In the genomic region with DNA sequence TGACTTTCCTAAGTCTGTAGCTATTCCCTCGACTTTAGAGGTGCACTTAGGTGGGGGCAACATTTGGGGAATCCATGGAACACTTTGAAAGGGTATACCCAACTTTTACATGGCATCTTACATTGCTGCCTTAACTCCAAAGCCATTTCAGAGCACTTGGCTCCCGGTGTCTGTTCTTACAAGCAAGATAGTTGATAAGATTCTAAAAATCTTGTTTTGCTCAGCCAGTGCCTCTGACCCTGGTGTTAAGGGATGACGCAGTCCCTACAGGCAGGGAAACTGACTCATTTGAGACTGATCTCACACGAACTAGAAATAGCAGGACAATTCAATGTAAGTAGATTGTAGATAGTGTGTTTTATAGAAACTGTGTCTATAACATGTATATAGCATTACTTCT, we compare ENCODE assay signal across 24 mouse cellular contexts. TPM values are rescaled to one million over a fixed set of nuclear protein-coding genes. Genes with fewer than 3 reads are reported as not detected.
A peak's percentile ranks its signal among the peaks of the same experiment; 100 is the strongest.
DNase-seq lines count a peak whose midpoint lies in the region; ATAC-seq and TF ChIP-seq lines count a peak whose summit lies in the region.
"Had no signal": no experiment of that assay in that cellular context is flagged by ENCODE, and none has a peak within 500 bp of the region (broad histone marks: within the 10 kb centered on the region; RNA-seq: fewer than 3 reads in every experiment).

No protein-coding gene starts in this region.

- TF ChIP-seq POLR2A in liver, adult 2 months (IDR thresholded peaks at IDR 0.05; ENCODE audit: extremely low read depth, insufficient read depth, low read length) = no peak

- peak; percentile 52 to 75 for DNase-seq in adrenal gland, adult (ENCODE audit: inconsistent age in 2 of 2, low spot score in 1 of 2)
- no peak for DNase-seq in adrenal gland, postnatal 4 days (ENCODE audit: low spot score in 2 of 2)
- DNase-seq in adrenal gland, adult 8-10 months = peak; percentile 31
- DNase-seq in adrenal gland, postnatal 25 days = no peak
- DNase-seq in forebrain, embryonic 11.5 days (ENCODE audit: low spot score) = peak; percentile 19
- DNase-seq in forebrain, postnatal 0 days = no peak
- peak; percentile 67 for DNase-seq in liver, adult 2 months (ENCODE audit: extremely low read depth, low read depth, low spot score)
- DNase-seq: B cell, adult 2 months; cerebellum, adult 11 months; cerebellum, adult 18-20 months; cerebellum, adult 8-10 months; cerebellum, adult 9-11 months; cerebellum, postnatal 14 days; cerebellum, postnatal 36 days had no signal

- no peak overlapping the region for H3K9ac ChIP-seq in forebrain, embryonic 11.5 days (ENCODE audit: low read length)
- H3K9ac ChIP-seq in forebrain, postnatal 0 days = no peak overlapping the region
- H3K9ac ChIP-seq in liver, adult 2 months (ENCODE audit: low read depth, low read length) = peak overlapping the region; percentile 41; the same call in 1 of the 2 replicates
- no peak overlapping the region for H3K9ac ChIP-seq in liver, embryonic 12.5 days
- H3K9ac ChIP-seq: embryonic facial prominence, embryonic 12.5 days; forebrain, embryonic 12.5 days had no signal

- WGBS in forebrain, embryonic 11.5 days = 80% methylated on average over 4 of the region's 4 CpGs
- WGBS in forebrain, postnatal 0 days = 72% methylated on average over 4 of the region's 4 CpGs
- WGBS in liver, adult 2 months = 32% methylated on average over 4 of the region's 4 CpGs
- 48% methylated on average over 4 of the region's 4 CpGs for WGBS in liver, embryonic 12.5 days (ENCODE audit: insufficient replicate concordance)

- H3K27ac ChIP-seq in forebrain, embryonic 11.5 days (ENCODE audit: low read depth, low read length) = no peak overlapping the region
- no peak overlapping the region for H3K27ac ChIP-seq in forebrain, postnatal 0 days (ENCODE audit: low read depth, low read length)
- peak overlapping the region; percentile 17 for H3K27ac ChIP-seq in liver, adult 2 months (replicated peaks; ENCODE audit: insufficient read depth, low read depth, low read length)
- H3K27ac ChIP-seq in liver, embryonic 12.5 days = no peak overlapping the region
- H3K27ac ChIP-seq: embryonic facial prominence, embryonic 10.5 days; embryonic facial prominence, embryonic 12.5 days; forebrain, embryonic 12.5 days had no signal

- H3K4me1 ChIP-seq in forebrain, embryonic 11.5 days (replicated peaks; ENCODE audit: control insufficient read depth, insufficient read depth, low read length) = peaks cover under 1% of the 10 kb centered on the region; the same call in 1 of the 2 replicates
- no peaks in the 10 kb centered on the region for H3K4me1 ChIP-seq in forebrain, postnatal 0 days (ENCODE audit: insufficient read depth)
- peaks cover 32% of the 10 kb centered on the region for H3K4me1 ChIP-seq in liver, adult 2 months (ENCODE audit: control insufficient read depth, insufficient read depth, low read length)
- peaks cover 52% of the 10 kb centered on the region for H3K4me1 ChIP-seq in liver, embryonic 12.5 days

- TF ChIP-seq CTCF in forebrain, postnatal 0 days (IDR thresholded peaks at IDR 0.05; ENCODE audit: low read depth) = no peak
- no peak for TF ChIP-seq CTCF in liver, adult 2 months (IDR thresholded peaks at IDR 0.05; ENCODE audit: low read depth, low read length)

- no peaks in the 10 kb centered on the region for H3K9me3 ChIP-seq in forebrain, embryonic 11.5 days (ENCODE audit: control insufficient read depth, low read length)
- no peaks in the 10 kb centered on the region for H3K9me3 ChIP-seq in forebrain, postnatal 0 days (ENCODE audit: low read length)
- no peaks in the 10 kb centered on the region for H3K9me3 ChIP-seq in liver, embryonic 12.5 days (replicated peaks)
- H3K9me3 ChIP-seq: embryonic facial prominence, embryonic 10.5 days; embryonic facial prominence, embryonic 12.5 days; forebrain, embryonic 12.5 days had no signal

- no peak overlapping the region for H3K4me3 ChIP-seq in forebrain, embryonic 11.5 days (ENCODE audit: low read depth, low read length)
- H3K4me3 ChIP-seq in forebrain, postnatal 0 days (ENCODE audit: low read depth, low read length) = no peak overlapping the region
- H3K4me3 ChIP-seq in liver, adult 2 months (ENCODE audit: insufficient read depth, low read depth, low read length) = no peak overlapping the region
- H3K4me3 ChIP-seq in liver, embryonic 12.5 days = no peak overlapping the region
- H3K4me3 ChIP-seq: embryonic facial prominence, embryonic 10.5 days; embryonic facial prominence, embryonic 12.5 days; forebrain, embryonic 12.5 days had no signal

- H3K27me3 ChIP-seq in forebrain, embryonic 11.5 days (ENCODE audit: control insufficient read depth, insufficient read depth, low read length) = peaks cover 42% of the 10 kb centered on the region
- H3K27me3 ChIP-seq in forebrain, postnatal 0 days (ENCODE audit: insufficient read depth, low read length) = peaks cover 36% of the 10 kb centered on the region
- no peaks in the 10 kb centered on the region for H3K27me3 ChIP-seq in liver, adult 2 months (ENCODE audit: control insufficient read depth, insufficient read depth, low read length)
- peaks cover 54% of the 10 kb centered on the region for H3K27me3 ChIP-seq in liver, embryonic 12.5 days (replicated peaks)
- H3K27me3 ChIP-seq: CH12.LX had no signal

- no peak for ATAC-seq in forebrain, embryonic 11.5 days (replicated peaks; ENCODE audit: low FRiP score)
- no peak for ATAC-seq in forebrain, postnatal 0 days
- ATAC-seq in liver, embryonic 12.5 days = no peak
- ATAC-seq: activated CD4-positive, CD25-positive, alpha-beta regulatory T cell, adult 4 months; CD4-positive, CD25-positive, alpha-beta regulatory T cell, adult 4 months; forebrain, embryonic 14.5 days; forebrain, embryonic 16.5 days; Patski had no signal

- H3K4me2 ChIP-seq in forebrain, embryonic 11.5 days (ENCODE audit: low read depth, low read length, severe bottlenecking) = no peak overlapping the region
- no peak overlapping the region for H3K4me2 ChIP-seq in forebrain, postnatal 0 days (ENCODE audit: low read depth)
- no peak overlapping the region for H3K4me2 ChIP-seq in liver, embryonic 12.5 days
- H3K4me2 ChIP-seq: embryonic facial prominence, embryonic 12.5 days; forebrain, embryonic 12.5 days had no signal

- H3K36me3 ChIP-seq in forebrain, embryonic 11.5 days (ENCODE audit: control insufficient read depth, insufficient read depth, low read length) = no peaks in the 10 kb centered on the region
- no peaks in the 10 kb centered on the region for H3K36me3 ChIP-seq in forebrain, postnatal 0 days (ENCODE audit: insufficient read depth)
- H3K36me3 ChIP-seq in liver, adult 2 months (ENCODE audit: control insufficient read depth, insufficient read depth, low read length) = peaks cover 28% of the 10 kb centered on the region
- peaks cover 10% of the 10 kb centered on the region; the same call in 1 of the 2 replicates for H3K36me3 ChIP-seq in liver, embryonic 12.5 days
- H3K36me3 ChIP-seq: embryonic facial prominence, embryonic 10.5 days; embryonic facial prominence, embryonic 12.5 days; forebrain, embryonic 12.5 days had no signal

- H3K79me2 ChIP-seq in liver, adult 2 months (ENCODE audit: control insufficient read depth, insufficient read depth, low read length) = peaks cover 2% of the 10 kb centered on the region; the same call in 1 of the 2 replicates

RNA-seq across cellular contexts. Expression of a gene that starts 5.6 kb away (rescaled TPM):
- 10 to 100 TPM; 22.7 to 33.1 TPM for total RNA-seq in adrenal gland, postnatal 4 days (2021)
- 100 to 1,000 TPM in 2 of 4 experiments, 10 to 100 TPM in 2; 23.6 to 283 (median 97.2) TPM for total RNA-seq in adrenal gland, adult 8-10 months (2022)
- total RNA-seq in adrenal gland, postnatal 25 days (2021) = 27.0 and 29.7 TPM in 2 replicates
- 4.5 and 5.1 TPM in 2 replicates for polyA plus RNA-seq in forebrain, embryonic 11.5 days (2014; fragmentation: Nextera tagmentation; extraction: Ambion mirVana)
- 0.69 and 1.1 TPM in 2 replicates for total RNA-seq in forebrain, postnatal 0 days (2014; rRNA removed)
- 2.1 and 3.4 TPM in 2 replicates for polyA plus RNA-seq in forebrain, postnatal 0 days (2015; fragmentation: Nextera tagmentation; extraction: Ambion mirVana)
- 15.9 and 28.4 TPM in 2 replicates for total RNA-seq in liver, adult 2 months (2014; rRNA removed)
- polyA plus RNA-seq in liver, adult 2 months (2012; rRNA removed) = 73.0 and 107 TPM in 2 replicates
- 38.9 and 39.8 TPM in 2 replicates for polyA plus RNA-seq in liver, embryonic 12.5 days (2016; fragmentation: Nextera tagmentation; extraction: Ambion mirVana)

Comparison
In these comparisons a context has a peak if more than half of its experiments do, and no peak if none do; other contexts are left out.
1. DNase-seq: peak in adrenal gland, adult (2 of 2), adrenal gland, adult 8-10 months (single experiment), forebrain, embryonic 11.5 days (single experiment) and liver, adult 2 months (single experiment); none in adrenal gland, postnatal 4 days (0 of 2), adrenal gland, postnatal 25 days (single experiment) and forebrain, postnatal 0 days (single experiment).